Mouse (Mus musculus): ENCODE results near the gene Plcb2. TPM values are rescaled to one million over a fixed set of nuclear protein-coding genes. Genes with fewer than 3 reads are reported as not detected.

Plcb2 gene
- polyA plus RNA-seq, 1 experiment, result 37.0 TPM

- Histone ChIP-seq H3K27me3 (ENCODE audit: control insufficient read depth, insufficient read depth, low read length) (no peaks in the 10 kb centered on the region), H3K36me3 (ENCODE audit: control insufficient read depth, insufficient read depth, low read length) (no peaks in the 10 kb centered on the region), H3K4me3 (ENCODE audit: extremely low read depth, insufficient read depth, insufficient read length) (no peak overlapping the region), H3K27ac (ENCODE audit: insufficient read depth, low read length) (peak overlapping the region; percentile 20; the same call in 1 of the 2 replicates), H3K4me1 (ENCODE audit: control insufficient read depth, insufficient read depth, insufficient read length) (no peaks in the 10 kb centered on the region)
- TF ChIP-seq POLR2A (IDR thresholded peaks at IDR 0.05; ENCODE audit: low read depth, low read length) (no peak), CTCF (IDR thresholded peaks at IDR 0.05; ENCODE audit: extremely low read depth, insufficient read depth, insufficient read length, insufficient replicate concordance) (no peak)
- WGBS, result 93% methylated on average over 12 of the region's 12 CpGs
- DNase-seq (ENCODE audit: low read depth in 1 of 2, low spot score in 2 of 2), result no peak
Observed at GRCm38 (mm10) chr2:118761358-118761757, 33.1 kb upstream of the Plcb2 start.

DNA sequence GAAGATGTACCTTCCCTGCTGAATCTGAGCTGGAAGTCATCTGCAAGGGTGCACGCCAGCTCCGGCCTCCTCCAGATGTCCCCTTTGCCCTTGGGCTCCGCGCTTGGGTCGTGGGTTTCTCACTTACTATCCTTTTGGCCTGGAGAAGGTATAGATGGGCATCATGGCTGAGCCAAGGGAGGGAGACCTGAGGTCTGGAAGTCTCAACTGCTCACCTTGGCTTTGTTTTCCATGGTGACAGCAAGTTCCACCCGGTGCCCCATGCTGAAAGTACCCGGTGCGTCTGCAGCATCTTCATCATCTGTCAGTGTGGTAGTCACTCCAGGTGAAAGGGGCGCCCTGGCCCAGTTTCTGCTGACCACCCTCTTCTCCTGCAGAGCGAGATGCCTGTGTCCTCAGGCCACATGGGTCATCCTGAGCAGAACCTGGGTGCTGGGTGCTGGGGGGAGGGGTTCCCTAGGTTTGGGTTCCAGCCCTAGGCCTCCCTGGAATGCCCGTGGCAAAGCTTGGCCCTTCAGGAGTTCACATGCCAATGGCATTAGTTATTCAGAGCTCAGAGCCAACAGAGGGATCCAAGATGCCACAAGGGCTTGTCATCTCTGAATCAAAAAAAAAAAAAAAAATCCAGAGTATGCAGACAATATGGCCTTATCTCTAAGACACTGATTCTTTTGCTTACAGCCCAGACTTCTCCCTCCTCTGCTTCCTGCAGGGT is 32.2 kb upstream of the Plcb2 start:
- H3K27ac ChIP-seq (ENCODE audit: insufficient read depth, low read length), result no peak overlapping the region
- WGBS, result 91% methylated on average over 11 of the region's 11 CpGs
- H3K27me3 ChIP-seq (ENCODE audit: control insufficient read depth, insufficient read depth, low read length), result no peaks in the 10 kb centered on the region
- TF ChIP-seq POLR2A (IDR thresholded peaks at IDR 0.05; ENCODE audit: low read depth, low read length) (no peak), CTCF (IDR thresholded peaks at IDR 0.05; ENCODE audit: extremely low read depth, insufficient read depth, insufficient read length, insufficient replicate concordance) (no peak)
- no peak for DNase-seq (ENCODE audit: low read depth in 1 of 2, low spot score in 2 of 2)
- H3K4me3 ChIP-seq (ENCODE audit: extremely low read depth, insufficient read depth, insufficient read length), result no peak overlapping the region
- no peaks in the 10 kb centered on the region for H3K4me1 ChIP-seq (ENCODE audit: control insufficient read depth, insufficient read depth, insufficient read length)
- H3K36me3 ChIP-seq (ENCODE audit: control insufficient read depth, insufficient read depth, low read length), result no peaks in the 10 kb centered on the region

GRCm38 (mm10) chr2:118759828-118760227 is 31.6 kb upstream of the Plcb2 start:
- H3K4me3 ChIP-seq (ENCODE audit: extremely low read depth, insufficient read depth, insufficient read length), result no peak overlapping the region
- peak; percentile 60 to 83 for DNase-seq (ENCODE audit: low read depth in 1 of 2, low spot score in 2 of 2)
- H3K27ac ChIP-seq (ENCODE audit: insufficient read depth, low read length), result no peak overlapping the region
- H3K36me3 ChIP-seq (ENCODE audit: control insufficient read depth, insufficient read depth, low read length), result no peaks in the 10 kb centered on the region
- 6% methylated on average over 8 of the region's 8 CpGs for WGBS
- no peaks in the 10 kb centered on the region for H3K4me1 ChIP-seq (ENCODE audit: control insufficient read depth, insufficient read depth, insufficient read length)
- no peaks in the 10 kb centered on the region for H3K27me3 ChIP-seq (ENCODE audit: control insufficient read depth, insufficient read depth, low read length)
- TF ChIP-seq POLR2A (IDR thresholded peaks at IDR 0.05; ENCODE audit: low read depth, low read length) (no peak), CTCF (IDR thresholded peaks at IDR 0.05; ENCODE audit: extremely low read depth, insufficient read depth, insufficient read length, insufficient replicate concordance) (peak; percentile 79; the same call in 1 of the 2 replicates)

DNA sequence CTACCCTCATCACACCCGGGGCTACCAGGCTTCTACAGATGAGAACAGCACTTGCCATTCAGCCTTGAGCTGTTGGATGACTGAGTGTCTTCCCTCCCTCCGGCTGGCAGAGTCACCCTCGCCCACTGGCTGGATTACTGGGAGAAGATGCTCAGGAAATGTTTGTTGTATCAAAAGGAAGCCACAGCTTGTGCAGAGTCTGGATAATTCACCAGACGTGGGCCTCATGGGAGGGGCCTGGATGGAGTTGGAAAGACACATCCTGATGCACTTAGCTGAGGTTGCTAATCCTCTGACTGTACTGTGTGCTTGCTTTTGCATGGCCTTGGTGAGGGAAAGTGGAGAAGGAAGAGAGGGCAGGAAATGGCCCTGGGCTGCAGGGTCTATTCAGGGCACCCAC is 27.9 kb upstream of the Plcb2 start:
- H3K4me1 ChIP-seq (ENCODE audit: control insufficient read depth, insufficient read depth, insufficient read length), result no peaks in the 10 kb centered on the region
- 80% methylated on average over 4 of the region's 4 CpGs for WGBS
- H3K27ac ChIP-seq (ENCODE audit: insufficient read depth, low read length), result no peak overlapping the region
- no peak for DNase-seq (ENCODE audit: low read depth in 1 of 2, low spot score in 2 of 2)
- H3K4me3 ChIP-seq (ENCODE audit: extremely low read depth, insufficient read depth, insufficient read length), result no peak overlapping the region
- H3K27me3 ChIP-seq (ENCODE audit: control insufficient read depth, insufficient read depth, low read length), result no peaks in the 10 kb centered on the region
- no peaks in the 10 kb centered on the region for H3K36me3 ChIP-seq (ENCODE audit: control insufficient read depth, insufficient read depth, low read length)
- TF ChIP-seq POLR2A (IDR thresholded peaks at IDR 0.05; ENCODE audit: low read depth, low read length), result no peak

- H3K27ac ChIP-seq (ENCODE audit: insufficient read depth, low read length), result no peak overlapping the region
- H3K4me1 ChIP-seq (ENCODE audit: control insufficient read depth, insufficient read depth, insufficient read length), result no peaks in the 10 kb centered on the region
- 76% methylated on average over 6 of the region's 6 CpGs for whole genome bisulfite sequencing
- no peaks in the 10 kb centered on the region for H3K36me3 ChIP-seq (ENCODE audit: control insufficient read depth, insufficient read depth, low read length)
- no peak for TF ChIP-seq CTCF (IDR thresholded peaks at IDR 0.05; ENCODE audit: extremely low read depth, insufficient read depth, insufficient read length, insufficient replicate concordance)
- TF ChIP-seq POLR2A (IDR thresholded peaks at IDR 0.05; ENCODE audit: low read depth, low read length), result no peak
- DNase-seq (ENCODE audit: low read depth in 1 of 2, low spot score in 2 of 2), result no peak
- no peaks in the 10 kb centered on the region for H3K27me3 ChIP-seq (ENCODE audit: control insufficient read depth, insufficient read depth, low read length)
- no peak overlapping the region for H3K4me3 ChIP-seq (ENCODE audit: extremely low read depth, insufficient read depth, insufficient read length)
Observed at GRCm38 (mm10) chr2:118755407-118755806, 27.2 kb upstream of the Plcb2 start.

DNA sequence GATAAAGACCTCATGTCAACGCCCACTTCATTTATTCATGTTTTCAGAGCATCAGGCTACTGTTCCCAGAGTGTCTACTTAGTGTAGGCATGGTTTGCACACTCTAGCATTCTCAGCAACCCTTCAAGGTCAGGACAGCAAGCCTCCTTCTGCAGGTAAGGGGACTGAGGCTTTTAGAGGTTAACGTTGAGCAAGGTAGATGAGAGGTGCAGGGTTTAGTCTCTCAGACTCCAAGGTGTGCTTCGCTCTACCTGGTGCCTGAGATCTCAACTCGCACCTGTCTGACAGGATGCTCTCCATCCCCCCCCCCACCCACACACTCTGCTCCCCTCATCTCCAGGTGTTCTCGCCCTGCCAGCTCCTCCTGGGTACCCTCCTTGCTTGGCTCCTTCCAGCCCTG is 25.9 kb upstream of the Plcb2 start:
- Histone ChIP-seq H3K36me3 (ENCODE audit: control insufficient read depth, insufficient read depth, low read length) (no peaks in the 10 kb centered on the region; the same call in 1 of the 2 replicates), H3K27me3 (ENCODE audit: control insufficient read depth, insufficient read depth, low read length) (no peaks in the 10 kb centered on the region), H3K4me1 (ENCODE audit: control insufficient read depth, insufficient read depth, insufficient read length) (no peaks in the 10 kb centered on the region; the same call in 1 of the 2 replicates), H3K4me3 (ENCODE audit: extremely low read depth, insufficient read depth, insufficient read length) (no peak overlapping the region), H3K27ac (ENCODE audit: insufficient read depth, low read length) (no peak overlapping the region)
- TF ChIP-seq CTCF (IDR thresholded peaks at IDR 0.05; ENCODE audit: extremely low read depth, insufficient read depth, insufficient read length, insufficient replicate concordance) (no peak), POLR2A (IDR thresholded peaks at IDR 0.05; ENCODE audit: low read depth, low read length) (no peak)
- 82% methylated on average over 5 of the region's 5 CpGs for WGBS
- no peak for DNase-seq (ENCODE audit: low read depth in 1 of 2, low spot score in 2 of 2)

GRCm38 (mm10) chr2:118752792-118753108 is 24.5 kb upstream of the Plcb2 start:
- WGBS, result 82% methylated on average over 4 of the region's 4 CpGs
- H3K27me3 ChIP-seq (ENCODE audit: control insufficient read depth, insufficient read depth, low read length), result no peaks in the 10 kb centered on the region
- TF ChIP-seq CTCF (IDR thresholded peaks at IDR 0.05; ENCODE audit: extremely low read depth, insufficient read depth, insufficient read length, insufficient replicate concordance), result no peak
- TF ChIP-seq POLR2A (IDR thresholded peaks at IDR 0.05; ENCODE audit: low read depth, low read length), result no peak
- no peak overlapping the region for H3K4me3 ChIP-seq (ENCODE audit: extremely low read depth, insufficient read depth, insufficient read length)
- no peaks in the 10 kb centered on the region; the same call in 1 of the 2 replicates for H3K36me3 ChIP-seq (ENCODE audit: control insufficient read depth, insufficient read depth, low read length)
- H3K27ac ChIP-seq (ENCODE audit: insufficient read depth, low read length), result no peak overlapping the region
- H3K4me1 ChIP-seq (ENCODE audit: control insufficient read depth, insufficient read depth, insufficient read length), result peaks cover under 1% of the 10 kb centered on the region
- no peak for DNase-seq (ENCODE audit: low read depth in 1 of 2, low spot score in 2 of 2)

Measured in spleen, adult 2 months (tissue).